Mouse (Mus musculus): ENCODE data around the gene Runx1. TPM values are rescaled to one million over a fixed set of nuclear protein-coding genes. Genes with fewer than 3 reads are reported as not detected.

Runx1 gene
- polyA plus RNA-seq, 1 experiment, result 0.48 TPM

DNA sequence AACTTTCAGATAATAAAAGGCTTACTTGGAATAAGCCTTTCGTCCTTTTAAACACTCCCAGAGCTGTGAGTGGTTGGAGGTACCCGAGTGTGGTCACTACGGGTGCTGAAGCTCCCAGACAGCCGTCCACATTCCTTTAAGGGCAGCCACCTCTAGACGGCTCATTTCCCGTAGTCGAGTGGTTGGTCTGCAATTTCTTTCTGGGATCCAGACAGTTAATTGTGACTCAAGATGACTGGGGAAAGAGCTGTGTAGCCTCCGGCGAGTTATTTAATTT, 273.9 kb downstream of the Runx1 start:
- TF ChIP-seq POLR2A (IDR thresholded peaks at IDR 0.05; ENCODE audit: extremely low read depth, insufficient read depth, low read length) (no peak), CTCF (IDR thresholded peaks at IDR 0.05; ENCODE audit: extremely low read depth, insufficient read depth, low read length) (no peak)
- H3K27ac ChIP-seq (ENCODE audit: insufficient read depth, low read length), result no peak overlapping the region
- no peak overlapping the region for H3K4me3 ChIP-seq (ENCODE audit: insufficient read depth, low read length)
- H3K4me1 ChIP-seq (ENCODE audit: control insufficient read depth, insufficient read depth, low read length), result no peaks in the 10 kb centered on the region

All from cortical plate, adult 2 months (tissue).